Mouse (Mus musculus) embryonic facial prominence, embryonic 11.5 days (tissue): ENCODE measurements around the gene Sh3bp5. TPM values are rescaled to one million over a fixed set of nuclear protein-coding genes. Genes with fewer than 3 reads are reported as not detected.
"Not testable (repeated sequence)": the region's sequence is repeated elsewhere in the genome, so short reads cannot be mapped to it uniquely, and the experiment has no call there.

Source experiments
- ATAC-seq: fragments of 200-750 bp; cut with Nextera tagmentation; replicated peaks from 2 replicates; pipeline ENCODE4 v1.8.0; 2017; ENCODE audit warnings: low read depth; ENCODE audit not compliant: insufficient number of reproducible peaks, low FRiP score, low TSS enrichment
- DNase-seq: peaks from one replicate; pipeline ENCODE4 v3.0.0-alpha.2; 2015; ENCODE audit warnings: low spot score
- H3K27ac ChIP-seq: fragments of 300-500 bp; sonication (generic); replicated peaks from 2 replicates; pipeline ENCODE4 v1.5.1; 2014; ENCODE audit warnings: mild to moderate bottlenecking, low read depth, low read length, control low read depth
- H3K27me3 ChIP-seq: fragments of 300-500 bp; sonication (generic); 2 replicates; pipeline ENCODE4 v1.6.1; 2014; ENCODE audit warnings: mild to moderate bottlenecking, low read length, moderate library complexity, mixed read lengths; ENCODE audit not compliant: control insufficient read depth, insufficient read depth
- H3K36me3 ChIP-seq: fragments of 300-500 bp; sonication (generic); replicated peaks from 2 replicates; pipeline ENCODE4 v1.6.1; 2014; ENCODE audit warnings: low read depth, mild to moderate bottlenecking, low read length, moderate library complexity, mixed read lengths; ENCODE audit not compliant: control insufficient read depth, insufficient read depth
- H3K4me1 ChIP-seq: fragments of 300-500 bp; sonication (generic); 2 replicates; pipeline ENCODE4 v1.6.1; 2014; ENCODE audit warnings: low read length, mixed read lengths; ENCODE audit not compliant: control insufficient read depth, insufficient read depth
- H3K4me2 ChIP-seq: fragments of 300-500 bp; sonication (generic); 2 replicates; pipeline ENCODE4 v1.6.1; 2014; ENCODE audit warnings: low read depth, mild to moderate bottlenecking, control low read depth, low read length, moderate library complexity
- H3K4me3 ChIP-seq: fragments of 300-500 bp; sonication (generic); 2 replicates; pipeline ENCODE4 v1.5.1; 2014; ENCODE audit warnings: low read depth, low read length, control low read depth
- H3K9ac ChIP-seq: fragments of 300-500 bp; sonication (generic); replicated peaks from 2 replicates; pipeline ENCODE4 v1.6.1; 2014; ENCODE audit warnings: mild to moderate bottlenecking, control low read depth, low read length
- H3K9me3 ChIP-seq: fragments of 300-500 bp; sonication (generic); replicated peaks from 2 replicates; pipeline ENCODE4 v1.6.1; 2016; ENCODE audit warnings: mild to moderate bottlenecking, low read length, inconsistent platforms, mixed read lengths; ENCODE audit not compliant: control insufficient read depth
- WGBS: fragments of 180-500 bp; shearing (Covaris S2); extraction: QIAGEN DNeasy Blood & Tissue Kit; methylation state at CpG from one replicate; pipeline ENCODE4 v1.1.7; 2014; 5-methylcytosine and 5-hydroxymethylcytosine counted together
- polyA plus RNA-seq: library from polyadenylated mRNA; unstranded; fragments of >200 nt; fragmentation: Nextera tagmentation; extraction: Ambion mirVana; gene quantifications from 2 replicates; pipeline ENCODE4 v1.2.1, GENCODE M21; 2014

Gene Sh3bp5
- 15.8 and 16.0 TPM in 2 replicates for polyA plus RNA-seq

GRCm38 (mm10) chr14:31435930-31436693 lies at the start of gene Sh3bp5:
Gene Sh3bp5 (minus strand): TSS chr14:31436078.
- Histone ChIP-seq H3K9me3 (no peaks in the 10 kb centered on the region), H3K4me2 (peak within 1 kb of the TSS; percentile 79), H3K36me3 (no peaks in the 10 kb centered on the region), H3K27me3 (no peaks in the 10 kb centered on the region), H3K4me1 (peaks cover 6% of the 10 kb centered on the region), H3K9ac (peak within 1 kb of the TSS; percentile 89), H3K27ac (no peak within 1 kb of the TSS; the same call in 1 of the 2 replicates), H3K4me3 (peak within 1 kb of the TSS; percentile 84)
- ATAC-seq (peak; percentile 91), DNase-seq (peak; percentile 93)
- 9% methylated on average over 49 of the region's 49 CpGs for WGBS

GRCm38 (mm10) chr14:31482417-31482816 lies 46.5 kb upstream of the Sh3bp5 start:
- Histone ChIP-seq H3K27ac (no peak overlapping the region), H3K4me3 (no peak overlapping the region), H3K4me2 (no peak overlapping the region), H3K9ac (no peak overlapping the region), H3K36me3 (peaks cover 13% of the 10 kb centered on the region), H3K27me3 (no peaks in the 10 kb centered on the region), H3K9me3 (no peaks in the 10 kb centered on the region), H3K4me1 (no peaks in the 10 kb centered on the region)
- DNase-seq (no peak), ATAC-seq (no peak)
- 89% methylated on average over 5 of the region's 5 CpGs for WGBS

- no peaks in the 10 kb centered on the region for H3K27me3 ChIP-seq
- H3K27ac ChIP-seq, result no peak overlapping the region
- no peaks in the 10 kb centered on the region for H3K36me3 ChIP-seq
- H3K4me2 ChIP-seq, result no peak overlapping the region
- no peaks in the 10 kb centered on the region for H3K4me1 ChIP-seq
- no peaks in the 10 kb centered on the region for H3K9me3 ChIP-seq
- H3K4me3 ChIP-seq, result no peak overlapping the region
- ATAC-seq (no peak), DNase-seq (no peak)
- no peak overlapping the region for H3K9ac ChIP-seq
- 78% methylated on average over 2 of the region's 2 CpGs for WGBS
These were observed 37.4 kb upstream of the Sh3bp5 start for GRCm38 (mm10) chr14:31473297-31473696.

- Histone ChIP-seq H3K4me2 (no peak overlapping the region), H3K36me3 (no peaks in the 10 kb centered on the region), H3K27me3 (no peaks in the 10 kb centered on the region), H3K4me1 (no peaks in the 10 kb centered on the region), H3K27ac (no peak overlapping the region), H3K9me3 (no peaks in the 10 kb centered on the region), H3K4me3 (no peak overlapping the region), H3K9ac (no peak overlapping the region)
- no peak for ATAC-seq
- DNase-seq, result peak; percentile 80
- 8% methylated on average over 5 of the region's 5 CpGs for WGBS
These were observed 36.7 kb upstream of the Sh3bp5 start for GRCm38 (mm10) chr14:31472451-31473061.

GRCm38 (mm10) chr14:31469711-31470110 lies 33.8 kb upstream of the Sh3bp5 start:
- H3K4me1 ChIP-seq, result no peaks in the 10 kb centered on the region
- ATAC-seq (no peak), DNase-seq (no peak)
- 64% methylated on average over 4 of the region's 4 CpGs for WGBS
- H3K27me3 ChIP-seq, result no peaks in the 10 kb centered on the region
- no peaks in the 10 kb centered on the region for H3K9me3 ChIP-seq
- H3K9ac ChIP-seq, result no peak overlapping the region
- H3K27ac ChIP-seq, result no peak overlapping the region
- no peaks in the 10 kb centered on the region for H3K36me3 ChIP-seq
- H3K4me3 ChIP-seq, result no peak overlapping the region
- no peak overlapping the region for H3K4me2 ChIP-seq

- no peaks in the 10 kb centered on the region for H3K27me3 ChIP-seq
- no peaks in the 10 kb centered on the region for H3K9me3 ChIP-seq
- H3K4me3 ChIP-seq, result no peak overlapping the region
- H3K9ac ChIP-seq, result no peak overlapping the region
- ATAC-seq (no peak), DNase-seq (peak; percentile 56)
- no peaks in the 10 kb centered on the region for H3K36me3 ChIP-seq
- no peak overlapping the region for H3K4me2 ChIP-seq
- H3K4me1 ChIP-seq, result no peaks in the 10 kb centered on the region
- 60% methylated on average over 8 of the region's 8 CpGs for WGBS
- no peak overlapping the region for H3K27ac ChIP-seq
These were observed 28.3 kb upstream of the Sh3bp5 start for GRCm38 (mm10) chr14:31464176-31464575.

- no peak overlapping the region for H3K27ac ChIP-seq
- WGBS, result 60% methylated on average over 6 of the region's 6 CpGs
These were observed 27.0 kb upstream of the Sh3bp5 start for GRCm38 (mm10) chr14:31462886-31463285.

GRCm38 (mm10) chr14:31462226-31462625 lies 26.3 kb upstream of the Sh3bp5 start:
- H3K27ac ChIP-seq, ATAC-seq, H3K9ac ChIP-seq, H3K4me2 ChIP-seq, H3K9me3 ChIP-seq, H3K36me3 ChIP-seq, H3K4me3 ChIP-seq, DNase-seq, H3K4me1 ChIP-seq, H3K27me3 ChIP-seq: not testable (repeated sequence)
- WGBS, result 76% methylated on average over 5 of the region's 5 CpGs

More at GRCm38 (mm10) chr14:31462886-31463285, 27.0 kb upstream of the Sh3bp5 start:
- Histone ChIP-seq H3K27me3 (no peaks in the 10 kb centered on the region), H3K9ac (no peak overlapping the region), H3K9me3 (no peaks in the 10 kb centered on the region), H3K36me3 (no peaks in the 10 kb centered on the region), H3K4me1 (no peaks in the 10 kb centered on the region), H3K4me3 (no peak overlapping the region), H3K4me2 (no peak overlapping the region)
- no peak for ATAC-seq
- DNase-seq, result peak; percentile 34
